Mouse (Mus musculus): ENCODE measurements around the gene Spert. TPM values are rescaled to one million over a fixed set of nuclear protein-coding genes. Genes with fewer than 3 reads are reported as not detected.

Spert gene
- total and polyA plus RNA-seq, 3 experiments, result 0.04 TPM; not detected in 2

- no peak for TF ChIP-seq NRF1 (IDR thresholded peaks at IDR 0.05; ENCODE audit: insufficient read depth, low read depth, low read length, poor library complexity, severe bottlenecking)
- TF ChIP-seq RAD21 (IDR thresholded peaks at IDR 0.05; ENCODE audit: low read depth, low read length), result no peak
- no peak for TF ChIP-seq JUND (IDR thresholded peaks at IDR 0.05; ENCODE audit: low read depth, low read length)
- TF ChIP-seq MEF2A (IDR thresholded peaks at IDR 0.05; ENCODE audit: extremely low read depth, insufficient replicate concordance, low read depth, low read length, poor library complexity, severe bottlenecking), result no peak
- no peak for TF ChIP-seq MYC (IDR thresholded peaks at IDR 0.05; ENCODE audit: low read depth, low read length)
- no peak for TF ChIP-seq MXI1 (IDR thresholded peaks at IDR 0.05; ENCODE audit: low read depth, low read length)
- no peak for TF ChIP-seq EP300 (IDR thresholded peaks at IDR 0.05; ENCODE audit: low read depth in 1 of 2, low read length in 2 of 2)
- TF ChIP-seq HCFC1 (IDR thresholded peaks at IDR 0.05; ENCODE audit: low read depth, low read length), result no peak
- TF ChIP-seq TAL1 (IDR thresholded peaks at IDR 0.05; ENCODE audit: low read length), result no peak
- TF ChIP-seq TCF12 (IDR thresholded peaks at IDR 0.05; ENCODE audit: low read depth, low read length), result no peak
- TF ChIP-seq BHLHE40 (IDR thresholded peaks at IDR 0.05; ENCODE audit: borderline replicate concordance, low read depth, low read length), result no peak
- no peak overlapping the region for H3K27ac ChIP-seq (ENCODE audit: control insufficient read depth, low read depth, low read length)
- H3K36me3 ChIP-seq (ENCODE audit: control insufficient read depth in 1 of 2, insufficient read depth in 2 of 2, low read length in 2 of 2), result no peaks in the 10 kb centered on the region
- H3K9me3 ChIP-seq (replicated peaks; ENCODE audit: insufficient read depth, low read length), result no peaks in the 10 kb centered on the region
- H3K27me3 ChIP-seq (ENCODE audit: control insufficient read depth in 1 of 2, insufficient read depth in 2 of 2, low read length in 2 of 2), result no peaks in the 10 kb centered on the region; a peak in 3 of 4 replicates
- no peaks in the 10 kb centered on the region for H3K79me2 ChIP-seq (ENCODE audit: control insufficient read depth, insufficient read depth, low read length, poor library complexity)
- no peak for DNase-seq (ENCODE audit: low read depth, low spot score)
- no peak overlapping the region for H3K4me3 ChIP-seq (ENCODE audit: control insufficient read depth in 1 of 2, insufficient read depth in 1 of 2, low read depth in 2 of 2, low read length in 2 of 2)
- H3K4me1 ChIP-seq (ENCODE audit: control insufficient read depth in 1 of 2, insufficient read depth in 2 of 2, low read length in 2 of 2), result no peaks in the 10 kb centered on the region
- H3K9ac ChIP-seq (ENCODE audit: control insufficient read depth, low read depth, low read length, poor library complexity, severe bottlenecking), result no peak overlapping the region
Measured at GRCm38 (mm10) chr14:75609176-75609575, 16.3 kb upstream of the Spert start.

DNA sequence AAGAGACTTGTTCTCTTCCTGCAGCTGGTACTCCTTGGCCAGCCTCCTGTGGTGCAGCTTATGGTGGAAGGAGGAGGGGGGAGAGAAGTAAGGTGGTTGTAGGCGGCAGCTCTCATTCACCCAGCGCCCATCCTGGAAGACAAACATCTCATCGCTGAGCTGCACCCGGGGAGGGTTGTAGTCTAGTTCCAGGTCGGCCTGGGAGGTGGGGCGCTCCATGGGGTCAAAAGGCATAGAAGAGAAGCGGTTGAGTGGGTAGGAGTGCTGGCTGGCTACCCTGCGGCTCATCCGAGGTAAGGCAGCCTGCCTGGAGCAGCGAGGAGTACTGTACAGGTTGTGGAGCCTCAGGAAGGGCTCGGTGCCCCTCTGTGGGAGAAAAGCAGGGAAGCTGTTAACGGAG is 9.0 kb downstream of the Spert start:
- H3K9me3 ChIP-seq (replicated peaks; ENCODE audit: insufficient read depth, low read length), result no peaks in the 10 kb centered on the region
- TF ChIP-seq ZKSCAN1 (IDR thresholded peaks at IDR 0.05; ENCODE audit: low read depth, low read length) (no peak), CHD1 (IDR thresholded peaks at IDR 0.05; ENCODE audit: low read depth, low read length) (no peak), USF1 (IDR thresholded peaks at IDR 0.05; ENCODE audit: low read depth, low read length) (no peak), TAL1 (IDR thresholded peaks at IDR 0.05; ENCODE audit: low read length) (no peak), E2F4 (IDR thresholded peaks at IDR 0.05; ENCODE audit: borderline replicate concordance, low read depth, low read length) (no peak), RCOR1 (IDR thresholded peaks at IDR 0.05; ENCODE audit: low read depth, low read length) (no peak), ETS1 (IDR thresholded peaks at IDR 0.05; ENCODE audit: low read depth, low read length) (no peak), USF2 (IDR thresholded peaks at IDR 0.05; ENCODE audit: borderline replicate concordance in 1 of 2, insufficient read depth in 1 of 2, low read depth in 1 of 2, low read length in 2 of 2) (no peak), ZMIZ1 (IDR thresholded peaks at IDR 0.05; ENCODE audit: low read depth, low read length) (no peak), MAX (IDR thresholded peaks at IDR 0.05; ENCODE audit: low read length) (no peak), POLR2AphosphoS2 (IDR thresholded peaks at IDR 0.05; ENCODE audit: low read length) (no peak), CTCF (IDR thresholded peaks at IDR 0.05 in 2 of 3, conservative IDR thresholded peaks at IDR 0.05 in 1 of 3; ENCODE audit: control insufficient read depth in 1 of 3, insufficient read depth in 1 of 3, low read depth in 2 of 3, low read length in 3 of 3, poor library complexity in 1 of 3, severe bottlenecking in 1 of 3) (no peak), ZC3H11A (IDR thresholded peaks at IDR 0.05; ENCODE audit: low read depth, low read length) (no peak), MXI1 (IDR thresholded peaks at IDR 0.05; ENCODE audit: low read depth, low read length) (no peak)
- H3K4me1 ChIP-seq (ENCODE audit: control insufficient read depth in 1 of 2, insufficient read depth in 2 of 2, low read length in 2 of 2), result peaks cover 10 to 16% of the 10 kb centered on the region in 2 experiments
- DNase-seq (ENCODE audit: low read depth, low spot score), result no peak
- peaks cover 0 to 8% of the 10 kb centered on the region in 2 experiments; a peak in 2 of 4 replicates for H3K36me3 ChIP-seq (ENCODE audit: control insufficient read depth in 1 of 2, insufficient read depth in 2 of 2, low read length in 2 of 2)
- H3K79me2 ChIP-seq (ENCODE audit: control insufficient read depth, insufficient read depth, low read length, poor library complexity), result no peaks in the 10 kb centered on the region
- H3K27me3 ChIP-seq (ENCODE audit: control insufficient read depth in 1 of 2, insufficient read depth in 2 of 2, low read length in 2 of 2), result peaks cover 0 to 3% of the 10 kb centered on the region in 2 experiments; a peak in 1 of 4 replicates
- H3K27ac ChIP-seq (ENCODE audit: control insufficient read depth, low read depth, low read length), result no peak overlapping the region
- H3K4me3 ChIP-seq (ENCODE audit: control insufficient read depth in 1 of 2, insufficient read depth in 1 of 2, low read depth in 2 of 2, low read length in 2 of 2), result no peak overlapping the region
- no peak overlapping the region for H3K9ac ChIP-seq (ENCODE audit: control insufficient read depth, low read depth, low read length, poor library complexity, severe bottlenecking)
